Mouse (Mus musculus) megakaryocyte-erythroid progenitor cell, adult 5 weeks (primary cell): ENCODE results near the gene Zfp777. TPM values are rescaled to one million over a fixed set of nuclear protein-coding genes. Genes with fewer than 3 reads are reported as not detected.

Source experiments
- polyA plus RNA-seq: library from polyadenylated mRNA; stranded (reverse); fragments of >175 nt; gene quantifications from 2 replicates; pipeline ENCODE4 v1.2.3, GENCODE M21; 2012

Gene Zfp777
- 55.2 and 61.1 TPM in 2 replicates for polyA plus RNA-seq

GRCm38 (mm10) chr6:48048426-48049272, at the start of gene Zfp777:
Gene Zfp777, minus strand, starts transcription at chr6:48048911.

GRCm38 (mm10) chr6:48086471-48086878, 37.8 kb upstream of the Zfp777 start, which contains the start of gene Zfp746:
Gene Zfp746, minus strand, starts transcription at chr6:48086593.

Other genes with a start within 250 kb of the Zfp777 start
- 16.3 and 22.2 TPM in 2 replicates for gene Pdia4, start 235.5 kb downstream of the Zfp777 start, polyA plus RNA-seq
- 0.17 and 0.45 TPM in 2 replicates for gene Zfp786, start 218.0 kb downstream of the Zfp777 start, polyA plus RNA-seq
- gene Zfp398, start 213.2 kb downstream of the Zfp777 start, polyA plus RNA-seq, result 6.6 TPM in 2 replicates
- 21.3 and 22.2 TPM in 2 replicates for gene Zfp282, start 171.7 kb downstream of the Zfp777 start, polyA plus RNA-seq
- gene Zfp212, start 128.4 kb downstream of the Zfp777 start, polyA plus RNA-seq, result 23.8 and 32.4 TPM in 2 replicates
- 13.3 and 18.9 TPM in 2 replicates for gene Zfp956, start 95.5 kb downstream of the Zfp777 start, polyA plus RNA-seq
- 38.1 and 39.1 TPM in 2 replicates for gene Zfp746, start 37.7 kb upstream of the Zfp777 start, polyA plus RNA-seq